Mouse (Mus musculus) gonadal fat pad, adult 2 months (tissue): ENCODE data around the gene Stk24. TPM values are rescaled to one million over a fixed set of nuclear protein-coding genes. Genes with fewer than 3 reads are reported as not detected.
A peak's percentile ranks its signal among the peaks of the same experiment; 100 is the strongest.

Experiments
- DNase-seq: peaks from one replicate; pipeline ENCODE4 v3.0.0-alpha.2; 2012; ENCODE audit warnings: low read depth
- polyA plus RNA-seq: library from polyadenylated mRNA; depleted of rRNA; stranded (reverse); fragments of >200 nt; gene quantifications from 2 replicates; pipeline ENCODE4 v1.2.3, GENCODE M21; 2012

The Stk24 gene
- polyA plus RNA-seq, 1 experiment, result 28.0 TPM

GRCm38 (mm10) chr14:121379116-121379826 is 540 bp downstream of the Stk24 start:
- DNase-seq, result no peak

- DNase-seq, result no peak
Observed at GRCm38 (mm10) chr14:121378243-121379115, 1.3 kb downstream of the Stk24 start.

- DNase-seq, result no peak
Observed at GRCm38 (mm10) chr14:121376566-121376965, 3.2 kb downstream of the Stk24 start.

- DNase-seq, result no peak
Observed at GRCm38 (mm10) chr14:121373901-121374300, 5.9 kb downstream of the Stk24 start.

GRCm38 (mm10) chr14:121373020-121373419 is 6.8 kb downstream of the Stk24 start:
- DNase-seq, result no peak

GRCm38 (mm10) chr14:121371911-121372820 is 7.6 kb downstream of the Stk24 start:
- no peak for DNase-seq

GRCm38 (mm10) chr14:121369385-121369784 is 10.4 kb downstream of the Stk24 start:
- no peak for DNase-seq

GRCm38 (mm10) chr14:121368108-121368705 is 11.6 kb downstream of the Stk24 start:
- DNase-seq, result no peak

GRCm38 (mm10) chr14:121365991-121366728 is 13.7 kb downstream of the Stk24 start:
- DNase-seq, result no peak

- DNase-seq, result no peak
Observed at GRCm38 (mm10) chr14:121365390-121365789, 14.4 kb downstream of the Stk24 start.

GRCm38 (mm10) chr14:121364282-121364681 is 15.5 kb downstream of the Stk24 start:
- DNase-seq, result no peak

- DNase-seq, result peak; percentile 86
Observed at GRCm38 (mm10) chr14:121361319-121362114, 18.3 kb downstream of the Stk24 start.

- no peak for DNase-seq
Observed at GRCm38 (mm10) chr14:121359850-121360249, 20.0 kb downstream of the Stk24 start.

- no peak for DNase-seq
Observed at GRCm38 (mm10) chr14:121359015-121359414, 20.8 kb downstream of the Stk24 start.

GRCm38 (mm10) chr14:121358327-121358726 is 21.5 kb downstream of the Stk24 start:
- no peak for DNase-seq

GRCm38 (mm10) chr14:121356336-121356862 is 23.4 kb downstream of the Stk24 start:
- no peak for DNase-seq

- DNase-seq, result no peak
Observed at GRCm38 (mm10) chr14:121355732-121356131, 24.1 kb downstream of the Stk24 start.

- DNase-seq, result no peak
Observed at GRCm38 (mm10) chr14:121353648-121354377, 26.0 kb downstream of the Stk24 start.

GRCm38 (mm10) chr14:121352744-121353143 is 27.1 kb downstream of the Stk24 start:
- no peak for DNase-seq
